Mouse (Mus musculus) forebrain, embryonic 10.5 days (tissue): ENCODE measurements around the gene Iffo2. TPM values are rescaled to one million over a fixed set of nuclear protein-coding genes. Genes with fewer than 3 reads are reported as not detected.

Experiments
- DNase-seq: peaks from one replicate; pipeline ENCODE4 v3.0.0-alpha.2; 2017; ENCODE audit warnings: low spot score; ENCODE audit errors: extremely low spot score
- H3K27ac ChIP-seq: fragments of 300-500 bp; sonication (generic); 2 replicates; pipeline ENCODE4 v1.5.1; 2016; ENCODE audit warnings: mild to moderate bottlenecking
- H3K27me3 ChIP-seq: fragments of 300-500 bp; sonication (generic); 2 replicates; pipeline ENCODE4 v1.6.1; 2016; ENCODE audit warnings: mild to moderate bottlenecking; ENCODE audit not compliant: poor library complexity, severe bottlenecking
- H3K36me3 ChIP-seq: fragments of 300-500 bp; sonication (generic); replicated peaks from 2 replicates; pipeline ENCODE4 v1.6.1; 2016; ENCODE audit warnings: mild to moderate bottlenecking, moderate library complexity
- H3K4me1 ChIP-seq: fragments of 300-500 bp; sonication (generic); 2 replicates; pipeline ENCODE4 v1.6.1; 2016
- H3K4me3 ChIP-seq: fragments of 300-500 bp; sonication (generic); 2 replicates; pipeline ENCODE4 v1.5.1; 2016; ENCODE audit warnings: mild to moderate bottlenecking, moderate library complexity
- H3K9me3 ChIP-seq: fragments of 300-500 bp; sonication (generic); 2 replicates; pipeline ENCODE4 v1.6.1; 2016; ENCODE audit warnings: mild to moderate bottlenecking, moderate library complexity
- WGBS: fragments of 180-500 bp; shearing (Covaris S2); methylation state at CpG from one replicate; pipeline ENCODE4 v1.1.7; 2016; 5-methylcytosine and 5-hydroxymethylcytosine counted together
- polyA plus RNA-seq: library from polyadenylated mRNA; unstranded; fragments of >200 nt; fragmentation: Nextera tagmentation; extraction: Ambion mirVana; gene quantifications from 2 replicates; pipeline ENCODE4 v1.2.1, GENCODE M21; 2016

The Iffo2 gene
- polyA plus RNA-seq, 1 experiment from 2014 or later, result 3.0 TPM

GRCm38 (mm10) chr4:139501702-139502101 is 28.6 kb upstream of the Iffo2 start:
- Histone ChIP-seq H3K27me3 (no peaks in the 10 kb centered on the region), H3K27ac (no peak overlapping the region), H3K4me1 (peaks cover 9% of the 10 kb centered on the region), H3K9me3 (peaks cover 9% of the 10 kb centered on the region), H3K4me3 (no peak overlapping the region), H3K36me3 (no peaks in the 10 kb centered on the region)
- 85% methylated on average over 6 of the region's 6 CpGs for WGBS
- no peak for DNase-seq

GRCm38 (mm10) chr4:139503919-139504318 is 26.4 kb upstream of the Iffo2 start:
- 86% methylated on average over 8 of the region's 8 CpGs for WGBS
- H3K27ac ChIP-seq, result no peak overlapping the region
- DNase-seq, result no peak
- H3K27me3 ChIP-seq, result no peaks in the 10 kb centered on the region
- peaks cover 2% of the 10 kb centered on the region for H3K4me1 ChIP-seq
- peaks cover 9% of the 10 kb centered on the region for H3K9me3 ChIP-seq
- H3K4me3 ChIP-seq, result no peak overlapping the region
- no peaks in the 10 kb centered on the region for H3K36me3 ChIP-seq

DNA sequence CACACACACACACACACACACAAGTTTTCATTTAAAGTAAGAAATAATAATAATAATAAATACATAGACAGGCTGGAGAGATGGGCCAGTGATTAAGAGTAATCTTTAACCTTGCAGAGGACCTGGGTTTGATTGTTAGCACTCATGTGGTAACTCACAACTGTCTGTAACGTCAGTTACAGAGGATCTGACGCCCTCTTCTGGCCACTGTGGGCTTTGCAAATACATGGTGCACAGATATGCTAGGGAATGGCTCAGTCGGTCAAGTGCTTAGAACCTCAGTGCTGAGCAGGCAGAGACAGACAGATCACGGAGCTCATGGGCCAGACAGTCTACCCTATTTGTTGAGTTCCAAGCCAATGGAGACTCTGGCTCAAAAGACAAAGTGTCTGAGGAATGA is 24.6 kb upstream of the Iffo2 start:
- H3K36me3 ChIP-seq, result no peaks in the 10 kb centered on the region
- H3K27me3 ChIP-seq, result no peaks in the 10 kb centered on the region
- no peak for DNase-seq
- H3K9me3 ChIP-seq, result peaks cover 9% of the 10 kb centered on the region
- no peak overlapping the region for H3K4me3 ChIP-seq
- peaks cover 11% of the 10 kb centered on the region for H3K4me1 ChIP-seq
- WGBS, result 80% methylated on average over 4 of the region's 4 CpGs
- no peak overlapping the region for H3K27ac ChIP-seq

- H3K36me3 ChIP-seq, result no peaks in the 10 kb centered on the region
- H3K27ac ChIP-seq, result no peak overlapping the region
- H3K4me3 ChIP-seq, result no peak overlapping the region
- DNase-seq, result no peak
- no peaks in the 10 kb centered on the region for H3K27me3 ChIP-seq
- WGBS, result 93% methylated on average over 11 of the region's 11 CpGs
- H3K9me3 ChIP-seq, result peaks cover 9% of the 10 kb centered on the region
- peaks cover 11% of the 10 kb centered on the region for H3K4me1 ChIP-seq
These were observed 23.6 kb upstream of the Iffo2 start for GRCm38 (mm10) chr4:139506727-139507126.

DNA sequence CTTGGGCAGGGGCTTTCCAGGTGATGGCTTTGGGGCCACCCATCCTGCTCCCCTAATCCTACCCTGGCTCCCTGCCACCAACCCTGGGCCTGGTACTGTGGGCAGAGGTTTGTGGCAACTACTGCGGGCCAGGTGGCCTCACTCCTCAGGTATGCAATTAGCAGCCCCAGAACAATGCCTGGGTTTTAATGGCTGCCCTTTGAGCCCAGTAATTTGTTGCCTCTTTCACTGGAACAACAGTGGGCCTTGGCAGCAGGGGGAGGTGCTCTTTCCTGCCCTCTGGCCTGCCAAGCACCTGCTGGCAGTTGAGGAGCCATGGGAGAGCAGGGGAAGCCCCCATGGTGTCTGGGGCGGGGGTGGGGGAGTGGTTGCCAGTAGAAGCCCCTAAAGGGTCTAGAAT is 21.3 kb upstream of the Iffo2 start:
- 0 out of 2 replicates have a peak overlapping the region, but pooled peaks have one; percentile 12 for H3K27ac ChIP-seq

GRCm38 (mm10) chr4:139511557-139511956 is 18.8 kb upstream of the Iffo2 start:
- Histone ChIP-seq H3K27me3 (no peaks in the 10 kb centered on the region), H3K4me1 (peaks cover 11% of the 10 kb centered on the region), H3K4me3 (no peak overlapping the region), H3K27ac (no peak overlapping the region), H3K36me3 (no peaks in the 10 kb centered on the region), H3K9me3 (no peaks in the 10 kb centered on the region)
- WGBS, result 88% methylated on average over 2 of the region's 2 CpGs
- no peak for DNase-seq

More for the DNA sequence above, 21.3 kb upstream of the Iffo2 start:
- 85% methylated on average over 2 of the region's 2 CpGs for WGBS
- no peak for DNase-seq
- Histone ChIP-seq H3K9me3 (peaks cover 9% of the 10 kb centered on the region), H3K4me1 (peaks cover 11% of the 10 kb centered on the region), H3K36me3 (no peaks in the 10 kb centered on the region), H3K27me3 (no peaks in the 10 kb centered on the region), H3K4me3 (no peak overlapping the region)

DNA sequence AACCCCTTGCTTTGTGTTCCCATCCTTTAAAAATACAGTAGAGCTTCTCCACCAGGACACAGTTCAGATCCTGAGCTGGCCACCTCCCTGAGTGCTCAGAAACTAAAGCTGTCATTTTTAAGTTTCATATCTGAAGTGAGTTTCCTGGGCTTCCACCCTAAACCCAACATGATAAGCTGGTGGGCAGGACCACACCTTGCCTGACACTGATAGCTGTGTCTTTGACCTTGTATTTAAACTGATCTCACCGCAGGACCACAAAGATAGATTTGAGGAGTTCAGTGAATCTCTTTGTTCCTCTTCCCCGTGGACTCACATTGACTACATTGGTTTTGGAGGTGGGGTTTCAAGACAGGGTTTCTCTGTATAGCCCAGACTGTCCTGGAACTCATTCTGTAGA is 17.4 kb upstream of the Iffo2 start:
- Histone ChIP-seq H3K4me3 (no peak overlapping the region), H3K36me3 (no peaks in the 10 kb centered on the region), H3K4me1 (peaks cover 11% of the 10 kb centered on the region), H3K27me3 (no peaks in the 10 kb centered on the region), H3K9me3 (no peaks in the 10 kb centered on the region), H3K27ac (no peak overlapping the region)
- WGBS, result 91% methylated on average over 2 of the region's 2 CpGs
- no peak for DNase-seq

DNA sequence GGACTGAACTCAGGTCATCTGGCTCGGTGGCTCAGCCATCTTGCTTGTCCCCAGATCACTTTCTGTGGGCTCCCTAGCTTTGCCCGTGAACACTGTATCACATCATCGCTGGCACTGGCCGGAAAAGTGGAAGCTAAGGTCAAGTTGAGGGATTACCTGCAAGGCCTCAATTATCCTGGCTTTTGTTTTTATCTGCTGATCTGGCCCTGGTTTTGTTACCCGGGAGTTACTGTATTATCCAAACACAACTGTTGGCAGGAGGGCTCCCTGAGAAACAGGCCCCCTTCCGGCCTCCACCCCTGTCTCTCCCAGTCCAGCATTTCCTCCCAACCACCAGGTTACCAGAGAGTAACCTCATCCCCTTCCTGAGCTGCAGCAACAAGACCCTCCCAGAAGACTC is 11.1 kb upstream of the Iffo2 start:
- WGBS, result 84% methylated on average over 6 of the region's 6 CpGs
- peaks cover 7% of the 10 kb centered on the region; the same call in 1 of the 2 replicates for H3K4me1 ChIP-seq
- no peak overlapping the region for H3K4me3 ChIP-seq
- DNase-seq, result no peak
- no peaks in the 10 kb centered on the region for H3K36me3 ChIP-seq
- no peaks in the 10 kb centered on the region for H3K9me3 ChIP-seq
- no peaks in the 10 kb centered on the region for H3K27me3 ChIP-seq
- no peak overlapping the region for H3K27ac ChIP-seq

DNA sequence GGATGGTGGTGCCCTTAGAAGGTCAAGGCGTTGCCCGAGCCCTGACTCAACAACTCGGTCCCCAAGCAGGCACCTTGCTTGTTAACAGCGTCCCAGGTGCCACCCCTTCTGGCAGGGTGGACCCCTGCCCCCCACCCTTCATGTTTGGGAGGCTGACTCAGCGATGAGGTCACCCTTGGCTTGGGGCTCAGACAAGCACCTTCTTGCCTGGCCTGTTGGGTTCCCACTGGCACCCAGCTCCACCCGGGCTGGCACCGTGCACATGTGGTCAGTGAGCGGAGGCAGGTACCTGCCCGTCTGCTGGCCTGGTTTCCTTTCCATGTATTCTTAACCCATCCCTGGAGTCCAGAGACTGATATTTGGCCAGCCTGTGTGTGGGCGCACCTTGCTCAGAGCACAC is 8.4 kb upstream of the Iffo2 start:
- DNase-seq, result no peak
- no peaks in the 10 kb centered on the region for H3K27me3 ChIP-seq
- H3K9me3 ChIP-seq, result no peaks in the 10 kb centered on the region
- H3K27ac ChIP-seq, result no peak overlapping the region
- no peaks in the 10 kb centered on the region for H3K36me3 ChIP-seq
- H3K4me3 ChIP-seq, result no peak overlapping the region
- peaks cover 13% of the 10 kb centered on the region for H3K4me1 ChIP-seq
- WGBS, result 89% methylated on average over 10 of the region's 10 CpGs

DNA sequence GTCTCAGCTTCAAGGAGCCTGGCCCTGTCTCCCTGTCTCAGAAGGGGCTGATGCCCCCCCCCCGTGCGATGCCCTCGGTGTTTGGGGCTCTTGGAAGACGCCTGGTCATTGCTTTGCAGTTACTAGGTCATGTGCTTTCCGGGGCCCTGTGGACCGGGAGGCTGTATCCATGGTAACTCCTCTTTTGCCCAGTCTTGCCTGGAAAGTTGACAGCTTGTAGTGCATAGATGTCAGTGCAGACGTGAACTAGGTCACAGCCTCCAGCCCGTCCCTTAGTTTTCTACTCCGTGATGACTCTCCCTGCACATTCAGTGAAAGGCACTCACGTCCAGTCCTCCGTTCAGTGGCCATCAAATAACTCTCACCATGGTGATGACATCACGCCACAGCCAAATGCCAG is 3.9 kb upstream of the Iffo2 start:
- no peaks in the 10 kb centered on the region for H3K36me3 ChIP-seq
- no peak overlapping the region for H3K27ac ChIP-seq
- no peaks in the 10 kb centered on the region for H3K27me3 ChIP-seq
- peaks cover 6% of the 10 kb centered on the region for H3K4me1 ChIP-seq
- WGBS, result 81% methylated on average over 12 of the region's 12 CpGs
- H3K4me3 ChIP-seq, result no peak overlapping the region
- H3K9me3 ChIP-seq, result no peaks in the 10 kb centered on the region
- DNase-seq, result no peak

GRCm38 (mm10) chr4:139532081-139532480 is 1.7 kb downstream of the Iffo2 start:
- Histone ChIP-seq H3K27me3 (no peaks in the 10 kb centered on the region), H3K36me3 (no peaks in the 10 kb centered on the region), H3K27ac (no peak overlapping the region), H3K4me1 (peaks cover 22% of the 10 kb centered on the region), H3K4me3 (no peak overlapping the region), H3K9me3 (no peaks in the 10 kb centered on the region)
- DNase-seq, result no peak
- WGBS, result 91% methylated on average over 10 of the region's 10 CpGs

- H3K27ac ChIP-seq, result peak overlapping the region; percentile 76
- H3K36me3 ChIP-seq, result no peaks in the 10 kb centered on the region
- WGBS, result 41% methylated on average over 12 of the region's 12 CpGs
- no peaks in the 10 kb centered on the region for H3K9me3 ChIP-seq
- H3K27me3 ChIP-seq, result no peaks in the 10 kb centered on the region
- DNase-seq, result peak; percentile 29
- H3K4me1 ChIP-seq, result peaks cover 22% of the 10 kb centered on the region
- H3K4me3 ChIP-seq, result no peak overlapping the region
These were observed 4.9 kb downstream of the Iffo2 start for GRCm38 (mm10) chr4:139535127-139535695.

- 61% methylated on average over 7 of the region's 7 CpGs for WGBS
- Histone ChIP-seq H3K9me3 (no peaks in the 10 kb centered on the region), H3K4me3 (no peak overlapping the region), H3K36me3 (no peaks in the 10 kb centered on the region), H3K4me1 (peaks cover 22% of the 10 kb centered on the region), H3K27ac (peak overlapping the region; percentile 76), H3K27me3 (no peaks in the 10 kb centered on the region)
- no peak for DNase-seq
These were observed 5.4 kb downstream of the Iffo2 start for GRCm38 (mm10) chr4:139535719-139536118.

- Histone ChIP-seq H3K4me3 (no peak overlapping the region), H3K27me3 (no peaks in the 10 kb centered on the region), H3K4me1 (peaks cover 22% of the 10 kb centered on the region), H3K36me3 (no peaks in the 10 kb centered on the region), H3K9me3 (no peaks in the 10 kb centered on the region), H3K27ac (no peak overlapping the region)
- 90% methylated on average over 9 of the region's 9 CpGs for WGBS
- no peak for DNase-seq
These were observed 6.4 kb downstream of the Iffo2 start for GRCm38 (mm10) chr4:139536706-139537105.
